Mouse (Mus musculus) heart, adult 2 months (tissue): ENCODE data around the gene Tmem107.

Experiments used
- CTCF ChIP-seq: fragments of 200-600 bp; IDR thresholded peaks from 2 replicates; pipeline ENCODE4 v1.8.1; 2022; ENCODE audit warnings: antibody characterized with exemption, mild to moderate bottlenecking, moderate library complexity
- EP300 ChIP-seq: fragments of 200-500 bp; IDR thresholded peaks from 2 replicates; pipeline ENCODE4 v1.6.1; 2011; ENCODE audit warnings: low read depth, low read length, control low read depth; ENCODE audit not compliant: insufficient read depth
- POLR2A ChIP-seq: fragments of 200-500 bp; IDR thresholded peaks from 2 replicates; pipeline ENCODE4 v1.6.1; 2011; ENCODE audit warnings: mild to moderate bottlenecking, low read depth, low read length, control low read depth; ENCODE audit not compliant: insufficient read depth

DNA sequence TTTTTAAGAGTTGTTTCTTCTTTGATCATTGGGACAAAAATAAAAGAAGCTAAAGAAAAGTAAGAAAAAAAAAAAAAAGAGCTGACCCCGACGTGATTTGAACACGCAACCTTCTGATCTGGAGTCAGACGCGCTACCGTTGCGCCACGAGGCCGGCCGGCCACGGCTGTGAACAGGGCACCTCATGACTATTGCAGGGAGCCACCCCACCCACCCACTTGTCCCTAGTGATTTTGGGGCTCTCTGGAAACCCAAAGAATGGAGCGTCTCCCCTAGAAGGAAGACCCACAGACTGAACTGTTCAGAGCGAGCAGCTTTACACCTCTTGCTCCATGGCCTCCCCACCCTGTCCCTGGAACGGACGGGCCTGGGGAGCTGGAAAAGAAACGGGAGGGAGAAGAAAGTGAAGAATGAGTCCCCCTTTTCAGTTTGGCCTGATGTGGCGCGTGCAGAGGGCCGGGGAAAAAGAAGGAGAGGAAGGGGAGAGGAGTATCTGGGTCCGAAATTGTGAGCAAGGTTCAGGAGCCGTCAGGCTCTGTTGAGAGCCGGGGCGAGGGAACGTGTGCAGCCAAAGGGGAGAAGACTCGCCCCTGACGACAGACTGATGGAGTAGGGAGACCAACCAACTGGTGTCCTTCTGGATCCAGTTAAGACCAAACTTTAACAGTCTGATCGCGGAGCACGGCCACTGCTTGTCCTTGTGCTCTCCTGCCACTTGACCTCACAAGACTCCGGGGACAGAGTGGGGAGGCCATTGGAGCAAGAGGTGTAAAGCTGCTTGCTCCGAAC, 7.0 kb upstream of the Tmem107 start:
- peak; percentile 78 for TF ChIP-seq EP300
- no peak for TF ChIP-seq CTCF
- peak; percentile 40; the same call in 1 of the 2 replicates for TF ChIP-seq POLR2A
